Mouse (Mus musculus): Measurements from ENCODE around the gene A130010J15Rik.

The A130010J15Rik gene

DNA sequence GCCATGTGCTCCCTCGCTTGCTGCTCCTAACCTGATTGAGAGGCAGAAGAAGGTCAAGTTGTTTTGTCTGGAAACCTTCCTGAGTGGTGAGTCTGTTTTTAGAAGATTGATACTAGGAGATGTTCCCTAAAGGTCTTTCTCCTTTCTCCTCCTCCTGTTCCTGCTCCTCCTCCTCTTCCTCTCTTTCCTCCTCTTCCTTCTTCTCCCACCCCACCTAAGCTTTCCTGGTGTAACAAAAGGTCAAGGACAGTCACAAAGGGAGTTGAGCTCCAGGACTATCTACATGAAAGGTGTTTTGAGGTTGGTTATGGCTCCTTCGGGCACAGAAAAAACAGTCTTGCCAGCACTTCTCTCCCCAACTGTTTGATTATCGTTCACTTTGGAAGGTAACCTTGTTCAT, at the start of gene A130010J15Rik:
Gene A130010J15Rik, plus strand, starts transcription at position 301 of the 400 bp plus-strand sequence.
- DNase-seq (ENCODE audit: low spot score) = no peak

DNA sequence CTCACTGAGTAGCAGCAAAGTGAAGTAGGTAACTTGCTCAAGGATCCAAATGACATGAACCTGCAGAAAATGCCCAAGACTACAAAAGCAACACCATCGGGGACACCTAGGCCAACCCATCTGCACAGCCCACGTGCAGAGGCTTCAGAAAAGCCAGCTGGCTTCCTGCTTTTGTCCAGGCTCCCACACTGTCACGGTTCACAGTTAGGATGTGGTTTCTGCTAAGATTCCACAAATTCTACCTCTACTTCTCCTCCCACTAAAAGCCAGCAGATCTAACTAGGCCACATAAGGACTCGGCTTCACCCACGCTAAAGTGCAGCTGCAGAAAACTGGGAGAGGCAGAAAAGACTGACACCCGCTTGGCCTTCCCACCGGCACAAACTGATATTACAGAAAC, 45.1 kb upstream of the A130010J15Rik start:
- no peak for DNase-seq (ENCODE audit: low spot score)

DNA sequence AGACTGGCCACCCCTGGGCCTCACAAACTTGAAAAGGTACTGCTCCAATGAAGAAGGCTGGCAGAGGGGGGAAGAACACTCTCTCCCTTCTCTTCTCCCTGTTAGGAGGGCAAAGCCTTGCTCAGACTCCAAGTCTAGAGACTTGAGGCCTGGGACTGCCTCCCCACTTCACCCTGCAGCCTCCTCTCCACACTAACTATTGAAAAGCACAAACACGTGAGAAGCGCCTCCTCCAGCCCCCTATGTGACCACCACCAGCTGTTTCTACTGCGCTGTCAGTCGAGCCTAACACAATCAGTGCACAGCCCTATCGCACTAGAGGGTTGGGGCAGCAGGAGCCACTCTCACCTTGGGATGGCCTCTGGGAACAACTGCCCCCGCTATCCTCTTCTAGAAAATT, 44.6 kb upstream of the A130010J15Rik start:
- no peak for DNase-seq (ENCODE audit: low spot score)

DNA sequence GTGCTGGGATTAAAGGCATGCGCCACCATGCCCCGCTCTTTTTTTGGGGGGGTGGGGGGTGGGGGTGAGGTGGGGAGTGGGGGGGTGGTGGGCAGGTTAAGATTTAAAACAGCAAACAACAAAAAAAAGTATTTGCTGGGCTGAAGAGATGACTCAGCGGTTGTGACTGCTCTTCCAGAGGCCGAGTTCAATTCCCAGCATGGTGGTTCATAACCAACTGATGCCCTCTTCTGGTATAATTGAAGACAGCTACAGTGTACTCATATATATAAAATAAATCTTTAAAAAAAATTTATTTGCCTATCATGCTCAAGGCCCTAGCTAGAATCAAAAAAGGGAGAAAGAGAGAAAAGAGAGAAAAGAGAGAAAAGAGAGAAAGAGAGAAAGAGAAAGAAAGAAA, 42.0 kb upstream of the A130010J15Rik start:
- no peak for DNase-seq (ENCODE audit: low spot score)

DNA sequence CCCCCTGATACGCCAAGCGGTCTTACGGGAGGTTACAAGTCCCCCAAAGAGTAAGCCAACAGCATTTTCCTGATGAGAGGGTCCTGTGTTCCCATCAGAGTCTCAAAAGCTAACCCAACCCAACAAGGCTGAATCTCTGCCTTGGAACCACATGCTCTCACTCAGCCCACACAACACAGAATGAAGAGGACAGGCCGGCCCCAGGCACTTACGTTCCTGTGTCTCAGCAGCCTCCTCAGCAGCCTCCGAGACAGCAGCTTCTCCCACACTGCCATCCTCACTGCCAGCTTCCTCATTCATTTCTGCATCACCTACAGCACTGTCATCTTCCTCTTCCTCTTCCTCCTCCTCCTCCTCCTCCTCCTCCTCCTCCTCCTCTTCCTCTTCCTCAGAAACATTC, 39.8 kb upstream of the A130010J15Rik start:
- no peak for DNase-seq (ENCODE audit: low spot score)

DNA sequence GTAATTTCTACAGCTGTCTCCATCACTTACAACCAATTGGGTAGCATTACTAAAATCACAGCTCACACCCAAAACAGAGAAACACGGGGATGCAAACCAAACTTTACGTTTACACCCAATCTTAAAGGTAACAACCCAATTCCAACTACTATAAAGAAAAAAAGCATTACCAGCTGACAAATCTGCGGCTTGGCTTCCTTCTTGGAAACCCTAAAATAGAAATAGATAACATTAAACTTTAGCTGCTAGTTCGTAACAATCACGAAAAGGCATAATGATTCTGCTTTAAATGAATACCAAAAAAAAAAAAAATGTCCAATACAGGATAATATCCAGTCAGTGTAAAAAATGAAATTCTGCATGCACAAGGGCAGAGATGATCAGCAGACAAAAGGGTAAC, 38.5 kb upstream of the A130010J15Rik start:
- no peak for DNase-seq (ENCODE audit: low spot score)

DNA sequence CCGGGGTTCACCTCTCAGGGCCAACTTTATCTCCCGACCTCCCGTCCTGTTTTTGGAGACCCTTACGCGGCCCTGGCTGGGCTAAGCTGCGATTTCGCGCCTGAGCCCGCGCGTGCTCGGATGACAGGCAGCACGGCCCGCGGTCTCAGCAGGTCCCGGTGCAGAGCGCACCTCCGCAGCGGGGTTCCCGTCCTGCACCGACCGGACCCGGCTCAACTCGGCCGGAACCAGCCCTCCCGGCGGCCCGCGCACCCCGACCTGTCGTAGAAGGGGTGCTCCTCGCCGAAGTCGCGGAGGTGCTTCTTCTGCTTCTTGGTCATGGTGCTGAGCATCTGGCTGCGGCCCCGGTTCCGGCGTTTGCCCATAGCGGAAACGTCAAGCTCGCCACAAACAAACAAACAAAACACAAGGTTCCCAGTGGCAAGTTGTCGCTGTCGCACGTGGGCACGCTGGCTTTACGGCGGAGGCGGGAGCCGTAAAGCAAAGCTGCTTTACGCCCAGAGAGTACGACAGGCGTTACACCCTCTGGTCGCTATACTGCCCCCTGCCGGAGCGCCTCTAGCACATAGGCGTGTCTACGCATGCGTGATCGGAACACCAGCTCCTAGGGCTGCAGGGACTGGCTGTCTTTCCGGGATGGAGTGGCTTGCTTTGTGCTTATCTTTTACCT, 37.9 kb upstream of the A130010J15Rik start, which contains the start of gene Diexf:
Gene Diexf, minus strand, starts transcription at position 487 of the 670 bp plus-strand sequence.
- DNase-seq (ENCODE audit: low spot score) = peak; percentile 97

DNA sequence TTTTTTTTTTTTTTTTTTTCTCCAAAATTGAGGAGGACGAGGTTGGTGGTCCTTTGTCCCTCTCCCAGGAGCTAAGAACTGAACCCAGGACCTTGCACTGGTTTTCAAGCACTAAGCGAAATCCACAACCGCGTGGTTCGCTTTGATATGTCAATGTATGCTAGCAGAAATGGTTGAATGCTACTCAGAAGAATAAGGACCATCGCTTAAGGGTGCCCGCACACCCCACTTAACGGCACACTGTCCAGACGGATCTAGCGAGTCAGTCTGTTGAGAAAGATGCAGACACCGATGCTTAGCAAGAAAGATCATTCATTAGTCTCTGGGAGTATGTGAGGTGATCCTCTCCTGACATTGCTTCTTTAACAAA, 37.4 kb upstream of the A130010J15Rik start:
- DNase-seq (ENCODE audit: low spot score) = no peak

DNA sequence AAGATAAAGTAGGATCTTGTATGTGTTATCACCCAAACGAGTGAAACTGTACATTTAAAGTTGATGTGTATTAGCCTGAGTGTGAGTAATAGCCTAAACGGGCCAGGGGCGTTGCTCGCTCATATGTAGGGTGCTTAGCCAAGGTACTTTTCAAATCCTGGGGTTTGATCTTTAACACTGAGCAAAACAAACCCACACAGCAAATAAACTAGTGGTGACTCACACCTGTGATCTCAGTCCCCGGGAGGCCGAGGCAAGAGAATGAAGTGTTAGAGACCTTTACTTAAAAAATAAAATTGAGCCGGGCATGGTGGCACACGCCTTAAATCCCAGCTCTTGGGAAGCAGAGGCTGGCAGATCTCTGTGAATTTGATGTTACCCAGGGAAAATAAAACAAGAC, 37.0 kb upstream of the A130010J15Rik start:
- no peak for DNase-seq (ENCODE audit: low spot score)

DNA sequence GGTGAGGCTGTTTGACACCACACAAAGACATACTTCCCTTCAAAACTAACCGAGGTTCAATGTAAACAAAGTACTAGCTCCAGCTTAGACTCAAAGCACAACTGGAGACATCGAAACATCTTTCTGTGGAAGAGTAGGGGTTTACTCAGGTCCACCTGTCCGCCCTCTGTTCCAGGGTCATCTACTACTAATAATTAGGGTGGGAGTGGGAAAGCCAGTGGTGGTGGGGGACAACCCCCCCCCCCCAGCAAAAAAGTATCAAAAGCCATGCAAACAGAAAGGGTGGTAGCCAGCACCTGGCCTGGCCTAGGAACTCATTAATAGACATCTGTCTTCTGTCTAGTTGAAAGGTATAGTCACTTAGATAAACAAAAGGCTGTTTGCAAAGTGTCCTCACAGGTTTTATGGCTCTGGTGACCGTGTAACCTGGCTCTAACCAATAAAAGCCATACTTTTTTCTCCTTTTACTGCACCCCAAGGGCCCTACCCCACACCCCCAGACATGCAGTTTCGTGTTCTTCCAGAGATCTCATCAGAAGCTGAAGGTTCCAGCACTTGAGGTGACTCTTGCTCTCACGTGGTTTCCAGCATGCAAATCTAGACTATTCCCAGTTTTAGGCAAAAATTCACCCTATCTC, 36.4 kb upstream of the A130010J15Rik start:
- DNase-seq (ENCODE audit: low spot score) = no peak

DNA sequence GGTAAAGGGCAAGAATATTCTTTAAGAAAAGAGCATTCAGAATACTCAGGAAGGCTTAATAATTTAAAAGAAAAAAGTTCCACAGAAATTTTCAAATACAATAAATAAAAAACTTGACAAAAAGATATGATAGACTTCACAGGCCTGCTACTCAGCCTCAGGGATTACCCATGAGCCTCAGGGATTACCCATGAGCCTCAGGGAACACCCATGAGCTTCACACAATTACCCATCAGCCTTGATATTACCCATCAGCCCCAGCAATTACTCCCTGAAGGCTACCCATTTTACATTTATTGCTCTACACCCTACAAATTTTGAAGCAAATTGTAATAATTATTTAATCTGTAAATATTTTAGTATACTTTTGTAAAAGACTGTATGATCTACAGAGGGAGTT, 35.5 kb upstream of the A130010J15Rik start:
- DNase-seq (ENCODE audit: low spot score) = no peak

DNA sequence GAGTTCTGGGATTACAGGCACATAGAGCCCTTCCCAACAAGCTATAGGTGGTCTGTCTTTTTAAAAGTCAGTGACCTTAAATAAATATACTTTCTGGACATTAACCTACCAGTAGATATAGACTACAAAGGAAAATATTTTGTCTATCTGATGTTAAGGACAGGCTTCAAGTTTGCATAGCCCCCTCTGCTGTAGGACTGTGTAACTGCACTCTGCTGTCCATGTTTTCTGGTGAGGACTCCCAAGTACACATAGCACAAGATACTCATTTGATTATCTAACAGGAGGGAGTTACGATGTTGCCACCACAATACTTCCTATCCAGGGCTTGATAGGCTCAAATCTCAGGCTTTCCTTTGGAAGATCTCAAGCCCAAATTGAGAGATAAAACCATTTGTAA, 34.1 kb upstream of the A130010J15Rik start:
- no peak for DNase-seq (ENCODE audit: low spot score)

DNA sequence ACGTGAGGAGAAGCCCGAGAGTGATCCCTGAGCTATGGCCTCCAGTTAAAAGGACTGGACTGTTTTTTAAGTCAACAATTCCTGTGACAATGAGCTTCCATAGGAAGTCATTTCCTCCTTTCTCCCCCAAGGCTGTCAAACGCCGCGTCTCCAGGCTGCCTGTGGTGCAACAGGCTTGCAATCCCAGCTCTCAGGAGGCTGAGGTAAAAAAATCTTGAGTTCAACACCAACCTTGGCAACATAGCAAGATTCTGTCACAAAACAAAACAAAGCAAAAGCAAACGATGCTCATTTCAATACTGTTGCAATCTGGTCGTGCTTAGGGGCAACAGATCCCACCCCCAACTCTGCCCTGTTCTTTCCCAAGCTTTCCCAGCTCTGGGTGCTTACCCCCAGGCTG, 29.8 kb upstream of the A130010J15Rik start:
- no peak for DNase-seq (ENCODE audit: low spot score)

DNA sequence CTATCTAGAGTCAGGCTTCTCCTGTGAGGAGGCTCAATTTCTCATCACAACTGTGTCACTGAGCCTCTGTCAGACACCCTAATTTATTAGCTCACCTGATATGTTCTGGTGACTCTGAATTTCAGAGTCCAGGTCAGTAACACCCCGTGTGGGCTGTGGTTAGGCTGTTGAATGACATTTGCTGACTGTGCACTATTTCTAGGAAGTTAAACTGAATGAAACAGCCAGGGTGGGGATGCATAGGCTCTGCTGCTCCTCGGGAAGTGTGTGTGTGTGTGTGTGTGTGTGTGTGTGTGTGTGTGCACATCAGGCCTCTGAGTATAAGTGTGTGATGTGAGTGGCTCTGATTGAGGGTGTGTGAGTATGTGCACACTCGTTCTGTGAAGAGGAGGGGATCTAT, 29.2 kb upstream of the A130010J15Rik start:
- DNase-seq (ENCODE audit: low spot score) = no peak

DNA sequence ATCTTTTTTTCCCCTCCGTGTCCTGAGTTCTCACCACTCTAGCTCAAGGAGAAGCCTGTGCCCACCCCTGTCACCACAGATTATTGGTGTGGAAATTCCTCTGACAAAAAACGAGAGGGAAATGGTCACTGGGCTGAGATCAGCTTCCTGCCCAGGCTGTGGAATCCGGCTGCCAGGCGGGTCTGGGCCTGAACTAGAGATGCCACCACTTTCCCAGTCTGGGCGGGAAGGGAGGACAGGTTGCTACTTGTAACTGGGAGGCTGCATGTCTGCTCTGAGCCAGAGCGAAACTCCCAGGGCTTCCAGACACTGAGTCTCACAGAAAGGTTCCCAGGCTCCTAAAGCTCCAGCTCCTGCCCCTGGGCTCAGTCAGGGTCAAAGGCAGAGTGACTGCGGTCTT, 26.7 kb upstream of the A130010J15Rik start:
- DNase-seq (ENCODE audit: low spot score) = no peak

DNA sequence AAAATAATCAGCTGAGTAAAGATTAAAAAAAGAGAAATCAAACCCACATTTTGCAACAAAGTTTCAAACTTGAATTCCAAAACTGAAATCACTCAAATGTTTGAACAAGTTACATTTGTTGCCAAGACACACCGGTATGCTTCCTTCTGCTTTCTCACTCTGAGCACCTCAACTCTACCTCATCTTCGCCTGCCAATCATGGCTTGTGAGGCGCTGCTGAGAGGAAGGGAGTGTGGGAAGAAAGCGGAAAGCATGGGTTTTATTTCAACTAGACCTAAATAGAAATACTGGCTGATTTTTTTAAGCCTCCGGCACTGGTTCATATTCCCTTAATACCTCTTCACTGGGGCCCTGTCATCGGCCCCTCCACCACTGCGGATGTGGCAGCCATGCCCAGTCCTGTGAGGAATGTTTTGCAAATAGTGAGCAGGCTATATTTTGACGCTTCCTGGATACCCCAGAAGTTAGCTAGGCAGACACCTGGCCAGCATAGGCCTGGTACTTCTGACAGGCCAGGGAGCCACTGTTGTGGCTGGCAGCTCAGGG, 25.3 kb upstream of the A130010J15Rik start:
- DNase-seq (ENCODE audit: low spot score) = no peak

DNA sequence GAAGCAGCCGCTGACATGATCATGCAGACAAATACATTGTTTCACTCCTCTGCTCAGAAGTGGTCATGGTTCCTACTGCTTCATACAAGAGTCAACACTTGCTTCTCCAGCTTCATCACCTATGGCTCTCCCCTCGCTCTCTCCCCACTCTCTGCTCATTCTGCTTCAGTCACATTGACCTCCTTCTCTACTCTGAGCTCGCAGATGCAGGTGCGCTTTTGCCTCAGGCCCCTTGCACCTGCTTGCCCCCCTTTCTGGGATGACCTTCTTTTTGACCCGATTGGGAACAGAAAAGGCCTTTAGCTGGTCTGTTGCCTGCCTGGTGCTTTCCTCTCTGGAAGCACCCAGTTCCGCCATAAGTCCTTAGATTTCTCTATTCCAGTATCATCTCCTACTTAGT, 23.3 kb upstream of the A130010J15Rik start:
- peak; percentile 40 for DNase-seq (ENCODE audit: low spot score)

DNA sequence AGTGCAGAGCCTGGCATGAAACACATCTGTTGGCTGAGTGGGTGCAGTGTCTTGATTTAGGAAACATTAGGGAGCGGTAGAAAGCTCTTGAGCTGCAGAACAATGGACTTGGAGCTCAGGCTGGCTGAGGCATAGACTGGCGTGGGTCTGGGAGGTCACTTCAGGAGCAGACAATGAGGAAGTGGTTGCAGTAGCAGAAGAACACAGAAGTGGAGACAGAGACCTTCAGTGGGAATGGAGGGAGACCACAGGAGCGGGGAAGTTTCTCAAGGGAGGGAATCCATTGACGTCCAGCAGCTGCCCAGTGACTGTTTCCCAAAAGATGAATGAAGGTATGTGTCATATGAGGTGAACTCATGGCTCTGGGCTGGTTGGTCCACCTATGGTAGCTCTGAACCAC, 22.7 kb upstream of the A130010J15Rik start:
- DNase-seq (ENCODE audit: low spot score) = no peak

DNA sequence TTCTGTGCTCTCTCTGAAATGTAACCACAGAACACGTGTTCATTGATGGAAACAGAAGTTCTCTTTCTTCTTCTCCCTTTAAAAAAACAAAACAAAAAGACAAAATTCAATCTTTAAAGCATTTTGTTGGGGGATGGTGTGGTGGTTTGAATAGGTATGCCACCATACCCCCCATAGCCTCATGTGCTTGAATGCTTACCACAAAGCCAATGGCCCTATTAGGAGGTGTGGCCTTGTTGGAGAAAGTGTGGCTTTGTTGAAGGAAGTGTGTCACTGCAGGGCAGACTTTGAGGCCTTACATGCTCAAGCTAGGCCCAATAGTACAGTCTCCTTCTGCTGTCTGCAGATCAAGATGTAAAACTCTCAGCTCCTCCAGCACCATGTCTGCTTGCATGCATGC, 21.4 kb upstream of the A130010J15Rik start:
- no peak for DNase-seq (ENCODE audit: low spot score)

DNA sequence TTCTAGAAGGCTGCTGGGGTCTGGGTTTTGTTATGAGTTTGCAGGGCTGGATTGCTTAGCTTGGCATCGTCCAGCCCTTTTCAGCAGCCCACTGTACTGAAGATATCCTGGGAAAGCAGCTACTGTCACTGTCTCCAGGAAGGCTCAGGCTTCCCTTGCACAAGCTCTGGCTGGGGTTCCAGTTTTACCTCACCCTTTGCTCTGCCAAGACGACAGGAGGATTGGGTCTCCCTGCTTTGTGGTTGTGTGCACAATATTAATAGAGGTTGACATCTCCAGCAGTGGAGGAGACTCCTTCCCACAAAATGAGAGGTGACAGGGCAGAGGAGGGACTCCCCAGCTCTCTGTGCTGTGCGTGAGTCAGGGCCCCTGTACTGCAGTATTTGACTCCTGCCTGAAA, 18.6 kb upstream of the A130010J15Rik start:
- no peak for DNase-seq (ENCODE audit: low spot score)

DNA sequence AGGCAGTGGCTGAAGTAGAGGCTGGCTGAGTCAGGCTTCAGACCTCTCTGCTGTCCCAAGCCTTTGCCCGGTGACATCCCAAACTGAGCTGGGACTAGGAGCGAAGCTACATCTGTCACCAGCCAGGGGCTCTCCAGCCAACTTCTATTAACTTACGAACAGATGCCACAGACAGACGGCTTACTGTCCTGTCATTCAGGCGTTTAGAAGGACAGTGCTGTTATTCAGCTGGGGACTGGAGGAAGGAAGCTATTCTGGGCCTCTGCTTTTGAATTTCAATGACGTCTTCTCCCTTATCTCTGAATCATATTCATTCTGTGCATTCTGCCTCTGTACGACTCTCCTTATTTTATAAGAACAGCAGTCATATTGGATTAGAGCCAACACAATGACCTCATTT, 16.7 kb upstream of the A130010J15Rik start:
- DNase-seq (ENCODE audit: low spot score) = no peak

DNA sequence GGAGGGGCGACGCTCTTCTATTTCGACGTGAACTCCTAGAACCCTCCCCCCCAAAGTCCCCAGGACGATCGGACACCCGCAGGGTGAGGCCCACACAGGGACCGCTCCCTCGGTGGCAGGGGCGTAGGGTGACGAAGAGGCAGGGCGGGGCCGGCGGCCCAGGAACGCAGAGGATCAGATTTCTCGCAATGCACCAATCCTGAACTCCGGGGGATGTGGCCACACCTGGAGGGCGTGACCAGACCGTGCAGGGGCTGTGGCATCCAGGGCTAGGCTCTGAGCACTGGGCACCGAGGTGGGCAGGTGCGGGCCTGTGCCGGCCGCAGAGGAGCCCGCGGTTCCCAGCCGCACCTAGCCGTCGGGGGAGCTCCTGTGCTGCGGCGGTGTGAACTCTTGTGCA, 15.0 kb upstream of the A130010J15Rik start, which contains the start of gene Irf6:
Gene Irf6, plus strand, starts transcription at position 240 of the 400 bp plus-strand sequence.
- DNase-seq (ENCODE audit: low spot score) = peak; percentile 52

DNA sequence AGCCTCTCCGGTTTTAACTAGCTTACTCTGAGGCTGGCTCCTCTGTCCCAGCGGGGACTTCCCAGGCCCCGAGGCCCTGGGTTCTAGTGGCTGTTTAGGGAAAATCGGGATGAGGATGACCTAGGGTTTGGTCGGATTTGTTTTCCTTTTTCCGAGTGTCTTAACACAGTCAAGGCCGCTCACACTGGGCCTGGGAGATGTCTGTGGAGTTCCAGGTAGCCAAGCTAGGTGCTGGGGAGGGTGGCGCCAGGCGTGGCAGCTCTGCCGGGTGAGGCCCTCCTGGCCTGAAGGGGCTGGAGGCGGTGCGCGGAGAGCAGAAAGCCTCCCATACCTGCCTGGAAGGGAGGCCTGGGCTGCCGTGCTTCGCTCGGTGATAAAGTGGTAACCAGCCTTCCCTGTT, 14.3 kb upstream of the A130010J15Rik start:
- no peak for DNase-seq (ENCODE audit: low spot score)
